Mouse (Mus musculus): Measurements from ENCODE around the gene Olfr1378. TPM values are rescaled to one million over a fixed set of nuclear protein-coding genes. Genes with fewer than 3 reads are reported as not detected.
A peak's percentile ranks its signal among the peaks of the same experiment; 100 is the strongest.

The Olfr1378 gene
- polyA plus RNA-seq (2011; ENCODE audit: insufficient read depth, insufficient read length, low replicate concordance, missing spikeins): not detected in 2 replicates

DNA sequence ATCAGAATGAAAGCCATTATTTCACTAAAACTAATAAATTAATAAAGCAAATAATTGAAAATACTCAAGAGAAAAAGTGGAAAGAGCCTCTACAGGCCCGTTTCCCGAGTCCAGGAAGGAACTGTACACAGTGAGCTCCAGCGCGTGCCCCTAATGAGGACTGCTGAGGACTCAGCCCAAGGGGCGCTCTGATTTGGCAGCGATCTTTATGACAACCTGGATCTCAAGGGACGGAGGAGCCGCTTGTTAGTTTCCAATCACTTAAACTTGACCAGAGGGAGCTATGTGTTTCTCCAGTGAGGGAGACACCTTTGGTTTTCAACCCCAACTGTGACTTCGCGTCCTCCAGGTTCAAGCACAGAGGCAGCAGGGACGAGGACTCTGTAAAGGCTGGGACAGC, at the start of gene Olfr1378:
Gene Olfr1378, plus strand, starts transcription at position 301 of the 400 bp plus-strand sequence.
- H3K4me3 ChIP-seq (replicated peaks; ENCODE audit: control insufficient read depth, low read depth, low read length): no peak within 1 kb of the TSS
- no peak within 1 kb of the TSS for H3K27ac ChIP-seq (ENCODE audit: control insufficient read depth, insufficient read depth, low read depth, low read length, poor library complexity)
- TF ChIP-seq CTCF (IDR thresholded peaks at IDR 0.05; ENCODE audit: control insufficient read depth, insufficient read depth, low read length) (no peak), POLR2A (IDR thresholded peaks at IDR 0.05; ENCODE audit: borderline replicate concordance, control insufficient read depth, low read depth, low read length) (no peak)
- no peaks in the 10 kb centered on the region for H3K4me1 ChIP-seq (ENCODE audit: control insufficient read depth, insufficient read depth, low read length)
- 85% methylated on average over 11 of the region's 11 CpGs for whole genome bisulfite sequencing

DNA sequence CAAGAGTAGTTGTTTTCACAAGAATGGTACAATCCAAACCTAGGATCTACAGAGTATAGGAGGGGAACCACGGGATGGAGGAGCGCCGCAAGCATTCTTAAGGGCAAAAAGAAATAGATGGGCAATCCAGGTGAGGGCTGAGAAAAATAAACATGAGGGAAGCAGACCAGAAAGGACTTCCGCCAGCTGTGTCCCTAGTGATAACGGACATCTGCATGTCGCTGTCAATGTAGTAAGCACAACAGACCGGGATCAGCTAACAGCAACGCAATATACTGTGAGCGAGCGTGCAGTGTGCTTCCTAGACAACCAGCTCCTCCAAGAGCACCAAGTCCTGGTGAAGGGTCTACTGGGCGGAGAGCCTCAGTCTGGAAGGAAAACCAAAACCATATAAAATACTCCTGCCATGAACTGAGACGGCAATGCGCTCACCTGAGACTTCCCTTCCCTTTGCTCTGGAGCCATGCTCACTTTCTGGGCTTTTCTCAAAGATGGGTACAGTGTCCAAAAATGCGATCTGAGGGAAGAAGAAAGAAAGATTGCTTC, 35.8 kb upstream of the Olfr1378 start:
- Histone ChIP-seq H3K4me1 (ENCODE audit: control insufficient read depth, insufficient read depth, low read length) (no peaks in the 10 kb centered on the region; the same call in 1 of the 2 replicates), H3K27ac (ENCODE audit: control insufficient read depth, insufficient read depth, low read depth, low read length, poor library complexity) (no peak overlapping the region), H3K4me3 (replicated peaks; ENCODE audit: control insufficient read depth, low read depth, low read length) (peak overlapping the region; percentile 43)
- WGBS: 16% methylated on average over 14 of the region's 14 CpGs
- TF ChIP-seq POLR2A (IDR thresholded peaks at IDR 0.05; ENCODE audit: borderline replicate concordance, control insufficient read depth, low read depth, low read length): no peak
- TF ChIP-seq CTCF (IDR thresholded peaks at IDR 0.05; ENCODE audit: control insufficient read depth, insufficient read depth, low read length): no peak

DNA sequence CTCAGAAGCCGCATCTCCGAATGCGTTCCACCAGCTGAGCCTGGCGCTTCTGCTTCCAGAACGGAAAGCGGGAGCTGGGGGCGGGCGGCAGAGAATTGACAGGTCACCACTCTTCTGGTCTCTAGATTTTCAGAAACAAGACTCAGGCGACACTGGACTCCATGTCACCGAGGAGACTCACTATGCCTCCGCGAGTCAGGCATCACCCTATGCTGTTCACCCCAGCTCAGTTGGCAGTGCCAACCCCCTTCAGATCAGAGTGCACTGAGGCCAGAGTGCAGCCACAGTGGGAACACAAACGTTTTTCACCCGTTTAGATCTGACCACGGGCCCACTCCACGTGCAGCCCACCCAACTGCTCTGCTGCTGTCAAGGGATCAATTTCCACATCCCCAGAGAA, 35.3 kb upstream of the Olfr1378 start:
- peak overlapping the region; percentile 27; the same call in 1 of the 2 replicates for H3K27ac ChIP-seq (ENCODE audit: control insufficient read depth, insufficient read depth, low read depth, low read length, poor library complexity)
- no peaks in the 10 kb centered on the region; the same call in 1 of the 2 replicates for H3K4me1 ChIP-seq (ENCODE audit: control insufficient read depth, insufficient read depth, low read length)
- TF ChIP-seq CTCF (IDR thresholded peaks at IDR 0.05; ENCODE audit: control insufficient read depth, insufficient read depth, low read length) (no peak), POLR2A (IDR thresholded peaks at IDR 0.05; ENCODE audit: borderline replicate concordance, control insufficient read depth, low read depth, low read length) (no peak)
- H3K4me3 ChIP-seq (replicated peaks; ENCODE audit: control insufficient read depth, low read depth, low read length): peak overlapping the region; percentile 59
- WGBS: under 1% methylated on average over 16 of the region's 16 CpGs

DNA sequence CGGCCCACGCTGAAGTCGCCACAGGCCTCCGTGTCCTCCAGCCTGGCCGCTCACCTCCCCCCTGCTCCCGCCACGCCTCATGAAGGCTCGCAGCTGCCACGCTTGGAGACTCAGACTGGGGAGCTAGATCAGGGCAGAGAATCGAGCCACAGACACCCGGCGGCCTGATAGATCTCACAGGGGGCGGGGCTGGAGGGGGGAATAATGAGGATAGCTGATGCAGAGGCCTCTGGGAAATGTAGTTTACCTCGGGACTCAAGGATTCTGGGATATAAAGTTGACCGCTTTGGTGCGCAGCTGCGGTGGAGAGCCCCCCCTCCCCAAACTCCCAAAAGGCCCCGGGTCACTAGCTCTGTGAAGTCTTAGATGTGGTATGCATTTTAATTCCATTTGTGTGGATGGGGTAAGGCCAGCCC, 34.9 kb upstream of the Olfr1378 start, which contains the start of gene Zfp354b:
Gene Zfp354b, minus strand, starts transcription at position 183 of the 416 bp plus-strand sequence.
- Histone ChIP-seq H3K27ac (ENCODE audit: control insufficient read depth, insufficient read depth, low read depth, low read length, poor library complexity) (peak within 1 kb of the TSS; percentile 27; the same call in 1 of the 2 replicates), H3K4me3 (replicated peaks; ENCODE audit: control insufficient read depth, low read depth, low read length) (peak within 1 kb of the TSS; percentile 59), H3K4me1 (ENCODE audit: control insufficient read depth, insufficient read depth, low read length) (no peaks in the 10 kb centered on the region; the same call in 1 of the 2 replicates)
- under 1% methylated on average over 18 of the region's 18 CpGs for WGBS
- TF ChIP-seq CTCF (IDR thresholded peaks at IDR 0.05; ENCODE audit: control insufficient read depth, insufficient read depth, low read length): no peak
- TF ChIP-seq POLR2A (IDR thresholded peaks at IDR 0.05; ENCODE audit: borderline replicate concordance, control insufficient read depth, low read depth, low read length): no peak

DNA sequence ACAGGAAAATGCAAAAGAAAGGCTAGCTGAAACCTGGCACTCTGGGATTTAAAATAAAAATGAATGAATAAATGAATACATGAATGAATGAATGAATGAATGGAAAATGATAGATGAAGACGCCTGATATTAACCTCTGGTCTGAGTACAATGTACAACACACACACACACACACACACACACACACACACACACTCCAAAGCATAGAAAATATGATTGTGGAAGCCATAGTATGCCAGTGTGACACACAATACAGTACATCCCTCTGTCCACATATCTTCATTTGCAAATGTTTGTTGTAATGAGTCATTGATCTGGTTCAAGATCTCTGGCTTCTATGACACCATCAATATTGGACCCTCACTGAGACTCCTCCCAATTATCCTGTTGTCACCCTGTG, 34.3 kb upstream of the Olfr1378 start:
- WGBS: 59% methylated on average over 1 of the region's 1 CpGs
- no peak for TF ChIP-seq POLR2A (IDR thresholded peaks at IDR 0.05; ENCODE audit: borderline replicate concordance, control insufficient read depth, low read depth, low read length)
- TF ChIP-seq CTCF (IDR thresholded peaks at IDR 0.05; ENCODE audit: control insufficient read depth, insufficient read depth, low read length): no peak
- Histone ChIP-seq H3K4me3 (replicated peaks; ENCODE audit: control insufficient read depth, low read depth, low read length) (no peak overlapping the region), H3K4me1 (ENCODE audit: control insufficient read depth, insufficient read depth, low read length) (no peaks in the 10 kb centered on the region; the same call in 1 of the 2 replicates), H3K27ac (ENCODE audit: control insufficient read depth, insufficient read depth, low read depth, low read length, poor library complexity) (no peak overlapping the region)

DNA sequence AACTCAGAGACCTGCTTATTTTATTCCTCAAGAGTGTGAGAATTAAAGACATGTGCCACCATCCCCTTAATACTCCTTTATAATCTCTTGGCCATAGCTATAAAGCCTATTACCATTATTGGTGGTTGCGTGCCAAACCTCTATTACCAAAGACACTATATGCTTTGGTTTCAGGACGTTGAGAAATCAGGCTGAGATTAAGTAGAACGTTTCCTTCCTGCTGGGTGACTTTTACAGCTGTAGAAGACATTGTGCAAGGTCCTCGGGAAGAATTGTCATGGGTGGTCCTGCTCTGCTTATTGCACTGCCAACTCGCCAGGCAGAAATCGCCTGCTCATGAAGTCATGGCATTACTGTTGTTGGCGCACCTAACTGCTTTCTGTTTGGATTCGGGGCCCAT, 27.9 kb upstream of the Olfr1378 start:
- Histone ChIP-seq H3K4me1 (ENCODE audit: control insufficient read depth, insufficient read depth, low read length) (no peaks in the 10 kb centered on the region), H3K27ac (ENCODE audit: control insufficient read depth, insufficient read depth, low read depth, low read length, poor library complexity) (no peak overlapping the region), H3K4me3 (replicated peaks; ENCODE audit: control insufficient read depth, low read depth, low read length) (no peak overlapping the region)
- TF ChIP-seq POLR2A (IDR thresholded peaks at IDR 0.05; ENCODE audit: borderline replicate concordance, control insufficient read depth, low read depth, low read length) (no peak), CTCF (IDR thresholded peaks at IDR 0.05; ENCODE audit: control insufficient read depth, insufficient read depth, low read length) (no peak)
- 43% methylated on average over 8 of the region's 8 CpGs for WGBS

DNA sequence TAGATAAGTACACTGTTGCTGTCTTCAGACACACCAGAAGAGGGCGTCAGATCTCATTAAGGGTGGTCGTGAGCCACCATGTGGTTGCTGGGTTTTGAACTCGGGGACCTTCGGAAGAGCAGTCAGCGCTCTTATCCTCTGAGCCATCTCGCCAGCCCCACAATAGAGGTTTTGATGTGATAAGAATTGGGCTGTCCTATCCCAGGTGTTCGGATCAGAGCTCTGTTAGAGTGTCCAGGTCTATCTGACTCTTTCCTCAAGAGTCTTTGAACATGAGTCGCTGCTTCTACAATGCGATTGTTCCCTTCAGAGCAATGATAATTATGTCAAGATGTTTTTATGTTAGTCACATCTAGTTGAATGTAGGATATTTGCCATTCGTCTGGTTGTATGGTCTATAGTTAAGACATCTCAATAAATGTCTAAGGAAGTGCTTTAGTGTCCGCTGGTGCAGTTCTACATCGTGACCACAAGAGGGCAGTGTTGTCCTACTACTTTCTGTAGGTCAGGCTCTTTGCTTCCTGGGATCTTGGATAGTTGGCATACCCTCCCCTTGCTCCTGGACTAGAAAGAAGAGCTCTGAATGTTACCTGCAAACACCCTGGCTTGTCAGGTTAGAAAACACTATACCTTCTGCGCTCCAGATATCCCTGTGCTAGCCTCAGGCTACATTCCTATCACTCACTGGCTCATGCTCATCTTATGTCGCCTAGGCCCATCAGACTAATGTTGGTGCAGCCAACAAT, 26.5 kb upstream of the Olfr1378 start:
- H3K4me1 ChIP-seq (ENCODE audit: control insufficient read depth, insufficient read depth, low read length): no peaks in the 10 kb centered on the region
- no peak overlapping the region for H3K27ac ChIP-seq (ENCODE audit: control insufficient read depth, insufficient read depth, low read depth, low read length, poor library complexity)
- no peak overlapping the region for H3K4me3 ChIP-seq (replicated peaks; ENCODE audit: control insufficient read depth, low read depth, low read length)
- peak; percentile 55 for TF ChIP-seq CTCF (IDR thresholded peaks at IDR 0.05; ENCODE audit: control insufficient read depth, insufficient read depth, low read length)
- no peak for TF ChIP-seq POLR2A (IDR thresholded peaks at IDR 0.05; ENCODE audit: borderline replicate concordance, control insufficient read depth, low read depth, low read length)
- 33% methylated on average over 14 of the region's 14 CpGs for WGBS

DNA sequence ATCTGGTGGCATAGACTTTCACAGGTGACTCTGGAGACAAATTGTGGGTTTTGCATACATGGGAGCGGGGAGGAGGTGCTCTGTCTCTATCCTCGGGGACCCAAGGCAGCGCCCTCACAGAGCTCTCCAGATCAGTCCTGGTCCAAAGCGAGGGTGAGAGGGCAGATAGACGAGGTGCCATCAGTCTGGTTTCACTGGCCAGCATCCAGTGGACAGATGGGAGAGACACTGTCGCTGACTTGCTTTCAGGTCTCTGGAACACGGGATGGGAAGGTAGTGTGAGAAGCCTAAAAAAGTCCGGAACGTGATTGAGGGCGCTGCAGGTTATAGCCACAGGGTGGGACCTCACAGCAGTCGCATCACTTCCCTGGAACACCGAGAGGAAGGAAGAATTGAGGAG, 23.9 kb upstream of the Olfr1378 start:
- TF ChIP-seq CTCF (IDR thresholded peaks at IDR 0.05; ENCODE audit: control insufficient read depth, insufficient read depth, low read length): no peak
- no peak for TF ChIP-seq POLR2A (IDR thresholded peaks at IDR 0.05; ENCODE audit: borderline replicate concordance, control insufficient read depth, low read depth, low read length)
- H3K4me3 ChIP-seq (replicated peaks; ENCODE audit: control insufficient read depth, low read depth, low read length): no peak overlapping the region
- H3K4me1 ChIP-seq (ENCODE audit: control insufficient read depth, insufficient read depth, low read length): no peaks in the 10 kb centered on the region
- no peak overlapping the region for H3K27ac ChIP-seq (ENCODE audit: control insufficient read depth, insufficient read depth, low read depth, low read length, poor library complexity)
- 61% methylated on average over 12 of the region's 12 CpGs for WGBS
